Mouse (Mus musculus): Measurements from ENCODE around the gene Gpbp1.

The Gpbp1 gene

DNA sequence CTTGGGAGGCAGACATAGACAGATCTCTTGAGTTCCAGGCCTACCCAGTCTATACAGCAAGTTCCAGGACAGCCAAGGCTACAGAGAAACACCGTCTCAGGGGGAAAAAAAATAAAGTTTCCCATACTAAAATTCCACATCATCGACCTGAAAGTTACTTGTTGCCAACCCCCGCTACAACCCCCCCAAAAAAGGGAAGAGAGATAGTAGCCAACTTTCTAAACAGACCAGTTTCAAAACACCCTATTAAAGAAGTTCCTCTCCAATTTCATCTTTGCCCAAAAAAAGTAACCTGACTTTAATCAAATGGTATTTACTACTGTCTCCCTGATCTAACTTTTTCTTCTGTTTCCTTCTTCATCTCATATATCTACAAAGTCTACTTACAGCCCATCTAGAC, 22.6 kb downstream of the Gpbp1 start:
- no peak for DNase-seq (ENCODE audit: low spot score in 2 of 2)

DNA sequence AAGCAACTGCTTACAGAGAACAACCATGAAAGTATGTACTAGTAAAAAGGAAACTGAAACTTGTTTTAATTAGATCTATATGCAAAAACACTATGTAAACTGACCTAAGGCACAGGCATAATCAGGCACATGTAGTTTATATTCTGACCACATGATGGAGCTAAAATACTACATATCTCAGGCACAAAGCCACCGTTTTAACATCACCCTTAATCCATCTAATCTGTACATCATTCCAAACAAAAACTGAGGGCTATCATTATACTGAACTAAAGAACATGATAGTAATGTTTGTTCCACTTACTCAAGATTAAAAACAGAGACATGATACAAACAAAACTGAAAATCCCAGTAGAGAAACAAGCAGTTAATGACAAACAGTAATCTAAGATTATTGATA, 28.5 kb downstream of the Gpbp1 start:
- DNase-seq (ENCODE audit: low spot score in 2 of 2): no peak

DNA sequence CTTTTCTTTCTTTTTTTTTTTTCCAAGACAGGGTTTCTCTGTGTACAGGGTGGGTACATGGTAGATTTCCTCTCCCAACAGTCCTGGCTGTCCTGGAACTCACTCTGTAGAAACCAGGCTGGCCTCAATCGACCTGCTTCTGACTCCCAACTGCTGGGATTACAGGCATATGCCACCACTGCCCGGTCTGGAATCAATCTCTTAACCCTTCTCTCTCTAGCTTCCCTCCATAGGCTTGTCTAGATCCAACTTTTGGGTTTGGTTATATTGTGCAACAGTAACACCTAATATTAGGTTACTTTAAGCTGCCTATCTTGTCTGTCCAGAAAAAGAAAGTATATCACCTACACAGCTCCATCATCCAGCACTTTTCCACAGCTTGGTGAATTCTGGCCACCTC, 33.1 kb downstream of the Gpbp1 start:
- no peak for DNase-seq (ENCODE audit: low spot score in 2 of 2)

DNA sequence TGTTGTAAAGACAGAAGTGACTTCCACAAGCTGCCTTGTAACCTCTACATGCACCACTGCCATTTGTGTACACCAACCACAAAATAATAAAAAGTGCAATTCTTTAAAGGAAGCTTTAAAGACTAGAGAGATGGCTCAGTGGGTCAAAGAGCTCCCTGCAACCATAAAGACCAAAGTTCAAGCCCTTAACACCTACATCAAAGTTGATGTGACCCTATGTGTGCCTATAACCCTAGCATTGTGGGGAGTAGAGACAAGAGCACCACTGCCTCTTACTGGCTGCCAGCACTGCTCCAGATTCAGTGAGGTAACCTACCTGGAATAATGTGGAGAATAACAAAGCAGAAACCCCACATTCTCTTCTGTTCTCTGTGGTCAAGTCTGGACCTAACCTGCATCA, 45.6 kb downstream of the Gpbp1 start:
- no peak for DNase-seq (ENCODE audit: low spot score in 2 of 2)

DNA sequence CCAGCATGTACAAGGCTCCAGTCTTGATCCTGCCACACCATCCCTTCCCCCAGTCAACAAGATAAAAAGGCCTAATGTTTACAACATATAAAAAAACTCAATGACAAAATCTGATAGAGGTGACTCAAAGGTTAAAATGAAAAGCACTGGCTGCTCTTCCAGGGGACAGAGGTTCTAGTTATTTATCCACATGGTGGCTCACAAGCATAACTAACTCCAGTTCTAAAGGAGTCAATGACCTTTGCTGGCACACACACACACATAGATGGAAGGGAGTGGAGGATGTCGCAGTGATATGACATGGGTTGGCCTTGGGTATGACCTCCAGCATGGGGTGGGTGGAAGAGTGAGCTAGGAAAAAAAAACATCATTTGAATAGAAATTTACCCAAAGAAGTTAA, 58.7 kb downstream of the Gpbp1 start:
- no peak for DNase-seq (ENCODE audit: low spot score in 2 of 2)

DNA sequence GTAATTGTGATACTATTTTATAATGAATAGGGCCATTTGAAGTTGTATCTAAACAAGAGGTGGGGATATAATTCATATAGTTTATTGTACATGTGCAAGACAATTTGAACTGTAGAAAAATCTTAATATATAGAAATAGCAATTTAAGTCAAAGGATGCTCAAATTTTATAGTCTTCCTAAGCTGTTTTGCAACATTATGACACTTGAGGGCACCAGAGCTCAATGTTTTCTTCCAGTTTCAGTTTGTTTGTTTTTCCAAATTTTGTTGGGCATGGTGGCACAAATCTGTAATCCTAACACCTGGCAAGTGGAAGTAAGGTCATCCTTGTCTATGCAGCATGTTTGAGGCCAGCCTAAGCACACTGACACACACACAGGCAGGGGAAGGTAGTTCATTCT, 68.6 kb downstream of the Gpbp1 start:
- no peak for DNase-seq (ENCODE audit: low spot score in 2 of 2)

DNA sequence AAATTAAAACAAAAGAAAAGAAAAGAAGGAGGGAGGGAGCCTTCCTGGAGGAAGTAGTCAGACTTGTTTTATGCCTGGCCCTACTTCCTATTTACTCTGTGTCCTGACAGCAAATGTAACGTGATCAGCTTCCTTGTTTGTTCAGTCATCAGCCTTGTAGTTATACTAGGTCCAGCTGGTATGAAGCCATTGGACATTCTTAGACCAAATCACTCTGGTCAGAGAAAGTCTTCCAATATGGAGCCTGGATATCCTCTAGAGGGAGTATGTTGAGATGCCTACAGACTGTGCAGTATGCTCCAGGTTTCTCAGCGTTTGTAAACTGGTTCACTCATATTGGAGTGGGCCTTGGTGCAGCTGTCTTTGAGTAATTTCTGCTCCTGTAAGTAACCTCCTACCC, 71.8 kb downstream of the Gpbp1 start:
- DNase-seq (ENCODE audit: low spot score in 2 of 2): no peak

DNA sequence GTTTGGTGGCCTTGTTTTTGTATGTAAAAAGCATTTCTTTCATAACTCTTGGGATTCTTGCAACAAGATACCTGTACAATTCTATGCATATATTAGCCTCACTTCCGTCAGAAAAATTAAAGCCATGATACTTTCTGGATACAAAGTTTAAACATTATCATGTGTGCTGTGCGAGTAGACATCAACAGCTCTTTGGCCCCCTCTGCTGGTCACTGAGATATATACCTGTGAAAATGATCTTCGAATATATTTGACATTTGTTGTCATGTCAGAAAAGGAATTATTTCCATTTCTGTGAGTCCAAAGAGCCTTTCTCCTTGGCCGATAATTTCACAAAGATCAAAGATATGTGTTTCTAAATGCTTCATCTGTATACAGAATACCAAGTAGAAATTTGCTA, 76.8 kb downstream of the Gpbp1 start:
- DNase-seq (ENCODE audit: low spot score in 2 of 2): peak in 1 of 2 experiments; percentile 61

DNA sequence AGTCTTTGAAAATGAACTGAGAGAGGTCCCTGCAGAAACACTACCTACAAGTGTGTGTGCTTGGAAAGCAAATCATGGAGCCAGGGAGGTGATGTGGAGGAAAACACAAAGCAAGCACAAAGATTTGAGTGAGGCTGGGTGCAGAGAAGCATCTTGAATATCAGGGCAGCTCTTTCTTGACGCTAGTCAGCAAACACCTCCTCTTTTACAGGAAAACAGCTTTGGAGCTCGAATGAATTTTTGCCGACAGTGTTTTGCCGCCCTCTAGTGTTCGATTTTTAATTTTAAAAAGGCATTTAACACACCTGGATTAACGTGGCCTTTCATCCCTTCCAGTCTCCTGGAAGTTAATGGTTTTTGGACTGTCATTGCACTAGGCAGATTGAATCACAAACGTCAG, 79.1 kb downstream of the Gpbp1 start:
- peak in 1 of 2 experiments; percentile 29 for DNase-seq (ENCODE audit: low spot score in 2 of 2)

DNA sequence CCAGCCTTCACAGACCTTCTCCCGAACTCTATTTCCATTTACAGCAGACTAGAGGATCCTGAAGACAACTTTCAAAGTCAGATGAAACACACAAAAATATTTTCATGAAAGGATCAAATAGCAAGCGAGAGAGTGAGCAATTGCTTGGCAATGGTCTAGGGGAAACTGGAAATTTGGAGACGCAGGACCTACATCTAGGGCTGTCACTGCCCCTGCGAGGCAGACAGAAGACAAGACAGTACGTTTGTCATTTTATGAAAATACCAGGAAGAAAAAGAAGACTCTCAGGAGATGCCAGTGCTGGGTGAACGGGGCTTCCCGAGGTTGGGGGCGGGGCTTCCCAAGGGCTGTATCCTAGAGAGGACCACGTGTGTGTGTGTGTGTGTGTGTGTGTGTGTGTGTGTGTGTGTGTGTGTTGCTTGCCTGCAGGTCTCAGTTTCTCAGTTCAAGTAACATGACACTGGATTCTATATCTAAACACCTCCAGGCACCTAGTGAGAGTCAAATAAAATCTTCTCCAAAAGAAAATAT, 83.0 kb downstream of the Gpbp1 start:
- no peak for DNase-seq (ENCODE audit: low spot score in 2 of 2)

DNA sequence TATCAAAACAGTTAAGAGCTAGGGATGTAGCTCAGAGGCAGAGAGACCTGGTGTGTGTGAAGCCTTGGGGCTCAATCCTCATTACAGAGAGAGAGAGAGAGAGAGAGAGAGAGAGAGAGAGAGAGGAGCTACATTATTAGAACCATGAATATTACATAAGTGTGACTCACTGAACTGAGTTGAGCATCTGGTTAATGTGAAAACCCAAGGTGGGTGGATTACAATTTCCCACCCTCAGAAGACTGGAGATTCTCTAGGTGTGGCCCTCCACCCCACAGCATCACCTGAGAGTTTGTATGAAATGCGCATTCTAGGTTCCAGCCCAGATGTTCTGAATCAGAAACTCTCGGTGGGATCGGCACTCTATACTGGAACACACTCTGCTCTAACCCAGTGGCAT, 84.0 kb downstream of the Gpbp1 start:
- DNase-seq (ENCODE audit: low spot score in 2 of 2): no peak

DNA sequence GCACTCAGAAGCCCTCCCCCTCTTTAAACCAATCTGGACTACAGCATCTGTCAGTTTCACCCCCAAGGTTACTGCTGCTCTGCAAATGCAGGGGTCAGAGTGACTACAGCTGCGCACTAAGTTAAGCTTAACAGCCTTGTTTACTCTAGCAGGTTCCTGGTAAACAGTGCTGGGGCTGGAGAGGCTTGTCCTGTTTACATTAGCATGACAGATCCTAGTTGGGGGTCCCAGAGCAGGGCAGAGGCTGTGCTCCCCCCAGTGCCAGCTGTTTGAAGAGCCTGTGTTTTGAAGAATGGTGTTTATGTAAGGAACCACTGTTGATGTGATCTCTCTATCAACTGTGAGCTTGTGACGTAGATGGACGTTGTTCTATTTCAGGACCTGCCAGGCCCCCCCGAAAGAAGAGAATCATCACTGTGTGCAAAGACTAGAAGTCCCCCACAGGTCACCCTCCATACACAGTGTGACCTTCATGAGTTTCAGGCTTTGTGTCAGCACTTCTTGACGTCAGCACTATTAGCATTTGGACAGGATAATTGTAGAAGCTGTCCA, 92.2 kb downstream of the Gpbp1 start:
- DNase-seq (ENCODE audit: low spot score in 2 of 2): no peak

DNA sequence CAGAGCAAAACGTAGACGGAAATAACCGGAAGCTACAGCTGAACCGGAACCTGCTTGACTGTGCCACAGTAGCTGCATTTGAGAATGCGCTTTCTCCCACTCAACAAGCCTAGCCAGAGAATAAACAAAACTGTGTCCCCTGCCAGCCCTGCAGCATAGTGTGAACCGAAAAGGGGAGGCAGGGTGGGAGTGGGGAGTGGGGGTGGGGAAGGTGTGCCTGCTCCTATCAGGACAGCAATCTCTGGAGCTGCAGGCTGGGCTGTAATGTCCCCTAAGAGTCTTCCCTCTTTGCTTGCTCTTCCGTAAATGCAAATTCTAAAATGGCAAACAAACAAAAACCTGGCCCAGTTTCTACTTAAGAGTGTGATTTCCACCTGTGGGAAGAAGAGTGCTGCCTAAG, 92.8 kb downstream of the Gpbp1 start:
- DNase-seq (ENCODE audit: low spot score in 2 of 2): no peak

DNA sequence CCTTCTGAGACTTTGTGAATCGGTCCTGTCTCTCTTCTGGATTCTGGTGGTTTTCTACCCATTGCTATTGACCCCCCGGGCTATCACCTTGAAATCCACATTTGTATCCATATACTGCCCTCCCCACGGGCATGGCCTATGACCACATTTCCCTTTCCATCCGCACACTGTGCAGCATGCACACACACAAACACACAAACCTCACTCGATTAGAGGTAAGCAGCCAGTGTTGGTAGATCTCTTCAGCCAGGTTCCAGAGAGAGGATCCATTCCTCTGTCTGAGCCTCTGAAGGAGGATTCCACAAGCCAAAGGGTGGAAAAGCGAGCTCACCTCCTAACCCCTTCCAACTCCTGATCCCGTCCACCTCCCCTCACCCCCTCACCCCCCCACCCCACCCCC, 94.4 kb downstream of the Gpbp1 start:
- no peak for DNase-seq (ENCODE audit: low spot score in 2 of 2)

DNA sequence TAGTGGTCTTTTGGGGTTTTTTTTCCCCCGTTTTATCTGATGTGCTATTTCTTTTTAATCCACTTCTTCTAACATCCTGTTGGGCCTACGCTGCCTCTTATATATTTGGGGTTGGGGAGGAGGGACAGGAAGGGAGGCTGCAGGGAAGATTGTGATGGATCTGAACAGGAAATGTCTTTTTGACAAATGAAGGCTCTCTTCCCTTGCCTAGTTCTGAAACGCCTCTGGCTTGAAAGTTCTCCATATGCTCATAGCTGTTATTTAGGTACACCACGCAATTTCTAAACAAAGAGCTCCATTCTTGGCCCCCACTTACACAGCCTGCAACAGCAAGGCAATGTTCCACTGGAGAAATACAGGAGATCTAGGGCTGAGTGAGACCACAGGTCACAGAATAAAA, 95.0 kb downstream of the Gpbp1 start:
- no peak for DNase-seq (ENCODE audit: low spot score in 2 of 2)

DNA sequence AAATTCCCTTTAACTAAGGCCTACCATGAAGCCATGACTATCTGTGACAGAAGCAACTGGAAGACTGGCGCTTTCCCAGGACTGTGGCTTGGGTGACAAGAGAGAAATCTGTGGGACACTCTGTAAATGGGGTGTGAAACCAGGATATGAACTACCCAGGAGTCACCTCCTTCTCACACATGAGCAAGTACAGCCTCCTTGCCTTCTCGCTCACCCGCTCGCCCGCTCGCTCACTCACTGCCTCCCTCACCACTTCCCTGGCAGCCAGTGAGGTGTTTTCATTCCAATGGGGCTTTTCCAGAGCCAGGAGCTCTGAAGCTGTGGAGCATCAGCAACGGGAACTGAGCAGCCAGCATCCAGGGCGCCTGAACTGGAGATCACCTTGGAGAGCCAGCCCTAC, 95.6 kb downstream of the Gpbp1 start:
- DNase-seq (ENCODE audit: low spot score in 2 of 2): peak in 1 of 2 experiments; percentile 53

DNA sequence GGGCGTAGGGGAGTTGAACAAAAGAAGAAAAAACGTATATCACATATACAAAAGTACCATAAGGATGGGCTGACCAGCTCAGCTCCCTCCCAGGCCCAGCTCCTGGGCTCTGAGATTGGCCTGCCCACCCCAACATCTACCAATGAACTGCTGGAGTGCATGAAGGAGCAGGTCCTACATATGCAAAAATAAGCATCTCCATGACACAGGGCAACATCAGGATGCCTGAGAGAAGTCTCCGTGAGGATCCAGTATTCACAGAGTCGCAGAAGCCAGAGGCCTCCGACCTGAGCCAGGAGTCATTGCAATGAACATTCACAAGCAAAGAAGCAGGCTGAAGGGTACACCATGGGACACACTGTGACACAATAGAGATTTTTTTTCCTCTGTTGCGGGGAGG, 96.5 kb downstream of the Gpbp1 start:
- DNase-seq (ENCODE audit: low spot score in 2 of 2): no peak

DNA sequence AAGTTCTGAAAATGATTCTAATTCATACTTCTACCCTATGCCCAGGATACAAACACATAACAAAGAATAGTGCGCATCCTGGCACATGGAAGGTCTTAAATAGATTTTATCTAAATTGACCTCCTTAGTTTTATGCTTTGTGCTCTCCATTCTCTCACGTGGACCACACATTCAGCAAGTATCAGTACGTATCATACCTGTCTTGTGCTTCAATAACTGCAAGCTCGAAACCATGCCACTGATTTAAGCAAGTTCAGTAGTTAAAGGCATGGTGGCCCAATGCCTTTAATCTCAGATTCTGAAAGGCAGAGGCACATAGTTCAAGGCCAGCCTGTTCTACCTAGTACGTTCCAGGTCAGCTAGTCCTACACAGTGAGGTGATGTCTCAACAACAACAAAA, 98.5 kb downstream of the Gpbp1 start:
- DNase-seq (ENCODE audit: low spot score in 2 of 2): no peak

DNA sequence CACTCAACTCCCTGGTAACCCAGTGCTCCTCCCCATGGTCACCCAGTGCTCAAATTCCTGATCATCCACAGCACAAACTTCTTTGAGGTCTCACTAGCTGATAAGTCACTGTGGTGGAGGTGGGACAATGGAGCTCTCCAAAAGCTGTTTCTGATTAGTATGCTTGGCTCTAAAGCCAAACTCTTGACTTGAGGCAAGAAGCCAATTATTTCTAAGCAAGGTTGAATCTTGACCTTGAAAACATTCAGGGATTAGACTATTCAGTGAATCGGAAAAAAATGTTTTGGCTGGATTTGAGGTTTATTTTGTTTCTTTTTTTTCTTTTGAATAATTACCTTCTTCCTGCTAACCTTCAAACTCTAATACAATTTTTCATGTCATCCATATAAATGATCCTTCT, 98.9 kb downstream of the Gpbp1 start:
- DNase-seq (ENCODE audit: low spot score in 2 of 2): no peak

DNA sequence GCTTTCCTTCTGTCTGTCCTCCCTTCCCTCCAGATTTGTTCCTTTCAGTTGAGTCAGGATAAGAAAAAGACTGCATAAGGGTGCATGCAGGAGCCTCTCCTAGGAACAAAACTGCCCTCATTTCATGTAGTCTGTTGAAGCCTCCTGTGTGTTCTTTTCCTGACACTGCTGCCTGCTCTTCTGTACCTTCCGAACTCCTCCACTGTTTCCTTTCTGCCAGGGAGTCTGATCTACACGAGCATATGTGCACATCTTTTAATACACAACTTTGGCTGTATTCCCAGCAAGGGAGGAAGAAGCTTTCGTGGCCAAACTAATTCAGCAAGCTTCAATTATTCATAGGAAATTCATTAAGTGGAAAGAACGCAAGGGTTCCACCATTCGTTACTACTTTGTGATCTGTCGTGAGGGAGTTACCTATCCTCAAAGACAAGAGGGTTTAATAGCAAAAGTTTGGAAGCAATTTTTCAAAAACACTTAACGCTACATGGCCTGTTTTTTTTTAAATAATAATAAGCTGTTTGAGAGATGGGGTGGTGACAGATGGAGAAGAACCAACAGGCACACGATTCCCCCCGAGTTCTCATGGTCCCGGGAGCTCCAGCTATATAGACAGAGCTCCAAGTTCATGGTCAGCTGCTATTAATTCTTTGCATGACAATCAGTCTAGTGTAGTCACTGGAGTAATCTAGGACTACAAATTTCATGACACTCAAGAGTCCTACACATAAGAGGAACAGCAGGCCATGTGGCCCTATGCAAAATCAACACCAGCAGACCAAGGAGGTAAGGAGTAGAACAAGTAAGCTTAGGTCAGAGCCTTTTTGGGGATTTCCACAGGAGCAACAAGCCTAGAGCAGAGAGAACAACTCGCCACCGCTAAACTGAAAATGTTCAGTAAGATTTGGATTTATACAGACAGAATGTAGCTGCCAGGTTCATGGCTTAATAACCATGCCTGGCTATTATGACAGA, 105.6 kb downstream of the Gpbp1 start:
- DNase-seq (ENCODE audit: low spot score in 2 of 2): no peak

Data from frontal cortex, postnatal 25 days (tissue).